Mouse (Mus musculus): ENCODE results near the gene Mien1. TPM values are rescaled to one million over a fixed set of nuclear protein-coding genes. Genes with fewer than 3 reads are reported as not detected.

Mien1 gene
- total and polyA plus RNA-seq, 3 experiments: 43.0 to 93.5 (median 88.5) TPM

GRCm38 (mm10) chr11:98428436-98428835, 10.4 kb downstream of the Mien1 start:
- no peak for DNase-seq

- DNase-seq: no peak
Measured at GRCm38 (mm10) chr11:98426592-98426991, 12.2 kb downstream of the Mien1 start.

- DNase-seq: no peak
Measured at GRCm38 (mm10) chr11:98418939-98419547, 19.7 kb downstream of the Mien1 start.

GRCm38 (mm10) chr11:98418273-98418672, 20.5 kb downstream of the Mien1 start:
- DNase-seq: no peak

- no peak for DNase-seq
Measured at GRCm38 (mm10) chr11:98417074-98417473, 21.7 kb downstream of the Mien1 start.

GRCm38 (mm10) chr11:98414162-98414561, 24.6 kb downstream of the Mien1 start:
- no peak for DNase-seq

- DNase-seq: no peak
Measured at GRCm38 (mm10) chr11:98413731-98414130, 25.1 kb downstream of the Mien1 start.

GRCm38 (mm10) chr11:98412797-98413301, 25.9 kb downstream of the Mien1 start:
- DNase-seq: no peak

GRCm38 (mm10) chr11:98412273-98412796, 26.5 kb downstream of the Mien1 start, which contains the start of gene Erbb2:
Gene Erbb2 (plus strand): TSS chr11:98412470.
- peak; percentile 80 for DNase-seq

GRCm38 (mm10) chr11:98409341-98409822, 29.4 kb downstream of the Mien1 start:
- DNase-seq: no peak

- DNase-seq: no peak
Measured at GRCm38 (mm10) chr11:98408872-98409271, 29.9 kb downstream of the Mien1 start.

- no peak for DNase-seq
Measured at GRCm38 (mm10) chr11:98406621-98407020, 32.2 kb downstream of the Mien1 start.

- no peak for DNase-seq
Measured at GRCm38 (mm10) chr11:98400816-98401215, 38.0 kb downstream of the Mien1 start.

- peak; percentile 91 for DNase-seq
Measured at GRCm38 (mm10) chr11:98400161-98400726, 38.5 kb downstream of the Mien1 start, which contains the start of gene Pgap3. Gene Pgap3 (minus strand): TSS chr11:98400490.

- DNase-seq: no peak
Measured at GRCm38 (mm10) chr11:98397946-98398345, 40.8 kb downstream of the Mien1 start.

GRCm38 (mm10) chr11:98395041-98395440, 43.8 kb downstream of the Mien1 start:
- no peak for DNase-seq

- DNase-seq: no peak
Measured at GRCm38 (mm10) chr11:98394301-98394700, 44.5 kb downstream of the Mien1 start.

GRCm38 (mm10) chr11:98393317-98393716, 45.5 kb downstream of the Mien1 start:
- DNase-seq: no peak

GRCm38 (mm10) chr11:98392645-98393044, 46.1 kb downstream of the Mien1 start:
- no peak for DNase-seq

GRCm38 (mm10) chr11:98392034-98392433, 46.8 kb downstream of the Mien1 start:
- DNase-seq: no peak

GRCm38 (mm10) chr11:98390141-98390540, 48.6 kb downstream of the Mien1 start:
- no peak for DNase-seq

GRCm38 (mm10) chr11:98389221-98389780, 49.5 kb downstream of the Mien1 start:
- peak; percentile 38 for DNase-seq

GRCm38 (mm10) chr11:98388282-98388681, 50.5 kb downstream of the Mien1 start:
- DNase-seq: no peak

Data from adrenal gland, adult 2 months (tissue).